Comparison of ENCODE assay signal across 31 mouse cellular contexts in the genomic region with DNA sequence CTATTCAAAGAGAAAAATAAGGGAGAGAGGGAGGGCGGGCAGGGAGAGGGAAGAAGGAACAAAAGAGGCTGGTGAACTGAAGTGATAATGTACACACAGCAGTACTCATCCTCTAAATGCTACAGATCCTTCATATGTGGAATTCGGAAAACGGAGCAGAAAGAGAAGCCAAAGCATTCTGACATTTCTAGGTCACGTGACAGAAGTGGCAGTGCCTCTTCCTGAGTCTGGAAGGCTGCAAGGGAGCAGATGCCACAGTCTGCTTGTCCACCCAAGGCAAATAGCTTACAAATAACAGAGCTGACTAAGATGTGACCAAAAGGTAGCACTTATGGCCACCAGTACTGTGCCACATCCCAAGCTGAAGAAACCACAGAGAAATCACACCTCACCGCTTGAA.
"Had no signal": no experiment of that assay in that cellular context is flagged by ENCODE, and none has a peak within 500 bp of the region (broad histone marks: within the 10 kb centered on the region; RNA-seq: fewer than 3 reads in every experiment).

No protein-coding gene starts in this region.

- H3K4me2 ChIP-seq: heart, embryonic 11.5 days; heart, embryonic 12.5 days; heart, embryonic 13.5 days; heart, embryonic 15.5 days; hindbrain, embryonic 12.5 days; hindbrain, embryonic 13.5 days; hindbrain, embryonic 14.5 days; hindbrain, embryonic 15.5 days; intestine, embryonic 15.5 days; kidney, embryonic 15.5 days had no signal

- H3K27ac ChIP-seq: heart, embryonic 13.5 days; heart, embryonic 15.5 days; hindbrain, embryonic 10.5 days; hindbrain, embryonic 12.5 days; hindbrain, embryonic 13.5 days; hindbrain, embryonic 14.5 days; hindbrain, embryonic 15.5 days; hindbrain, postnatal 0 days; intestine, embryonic 15.5 days; kidney, embryonic 15.5 days; kidney, postnatal 0 days; layer of hippocampus, adult 2 months; left cerebral cortex, adult 2 months had no signal

- H3K4me3 ChIP-seq: heart, embryonic 12.5 days; heart, embryonic 13.5 days; heart, embryonic 15.5 days; hindbrain, embryonic 10.5 days; hindbrain, embryonic 12.5 days; hindbrain, embryonic 13.5 days; hindbrain, embryonic 15.5 days; intestine, embryonic 15.5 days; kidney, embryonic 15.5 days; layer of hippocampus, adult 2 months; left cerebral cortex, adult 2 months had no signal

- DNase-seq: heart, postnatal 10 days; heart, postnatal 14 days; heart, postnatal 36 days; heart, postnatal 4 days; kidney, adult 11 months; kidney, adult 18-20 months; kidney, adult 2 months; kidney, adult 8-10 months; kidney, adult 9 months; kidney, postnatal 10 days; kidney, postnatal 14 days; kidney, postnatal 25 days; kidney, postnatal 36 days; kidney, postnatal 4 days; layer of hippocampus, adult 9-11 months; layer of hippocampus, postnatal 36 days had no signal

- H3K4me1 ChIP-seq: heart, embryonic 15.5 days; hindbrain, embryonic 10.5 days; hindbrain, embryonic 12.5 days; hindbrain, embryonic 13.5 days; hindbrain, embryonic 15.5 days; intestine, embryonic 15.5 days; kidney, embryonic 15.5 days had no signal

- H3K9ac ChIP-seq: heart, embryonic 12.5 days; heart, embryonic 13.5 days; heart, embryonic 15.5 days; hindbrain, embryonic 12.5 days; hindbrain, embryonic 13.5 days; hindbrain, embryonic 14.5 days; hindbrain, embryonic 15.5 days; intestine, embryonic 15.5 days; kidney, embryonic 15.5 days had no signal

- H3K9me3 ChIP-seq: heart, embryonic 12.5 days; heart, embryonic 13.5 days; heart, embryonic 15.5 days; hindbrain, embryonic 10.5 days; hindbrain, embryonic 12.5 days; hindbrain, embryonic 13.5 days; hindbrain, embryonic 15.5 days; intestine, embryonic 15.5 days; kidney, embryonic 15.5 days had no signal

- H3K36me3 ChIP-seq: heart, embryonic 12.5 days; heart, embryonic 13.5 days; heart, embryonic 15.5 days; hindbrain, embryonic 10.5 days; hindbrain, embryonic 12.5 days; hindbrain, embryonic 13.5 days; hindbrain, embryonic 15.5 days; intestine, embryonic 15.5 days; kidney, embryonic 15.5 days had no signal

- H3K27me3 ChIP-seq: hindbrain, embryonic 12.5 days; hindbrain, embryonic 13.5 days; hindbrain, embryonic 15.5 days; intestine, embryonic 15.5 days; kidney, embryonic 15.5 days had no signal
